Mouse (Mus musculus) embryo, embryonic 10.5 days (tissue): Measurements from ENCODE around the gene Hist1h3e.
A peak's percentile ranks its signal among the peaks of the same experiment; 100 is the strongest.
"Not testable (repeated sequence)": the region's sequence is repeated elsewhere in the genome, so short reads cannot be mapped to it uniquely, and the experiment has no call there.

Experiments used
- DNase-seq: peaks from one replicate; pipeline ENCODE4 v3.0.0-alpha.2; 2015; ENCODE audit warnings: low spot score

Hist1h3e gene

DNA sequence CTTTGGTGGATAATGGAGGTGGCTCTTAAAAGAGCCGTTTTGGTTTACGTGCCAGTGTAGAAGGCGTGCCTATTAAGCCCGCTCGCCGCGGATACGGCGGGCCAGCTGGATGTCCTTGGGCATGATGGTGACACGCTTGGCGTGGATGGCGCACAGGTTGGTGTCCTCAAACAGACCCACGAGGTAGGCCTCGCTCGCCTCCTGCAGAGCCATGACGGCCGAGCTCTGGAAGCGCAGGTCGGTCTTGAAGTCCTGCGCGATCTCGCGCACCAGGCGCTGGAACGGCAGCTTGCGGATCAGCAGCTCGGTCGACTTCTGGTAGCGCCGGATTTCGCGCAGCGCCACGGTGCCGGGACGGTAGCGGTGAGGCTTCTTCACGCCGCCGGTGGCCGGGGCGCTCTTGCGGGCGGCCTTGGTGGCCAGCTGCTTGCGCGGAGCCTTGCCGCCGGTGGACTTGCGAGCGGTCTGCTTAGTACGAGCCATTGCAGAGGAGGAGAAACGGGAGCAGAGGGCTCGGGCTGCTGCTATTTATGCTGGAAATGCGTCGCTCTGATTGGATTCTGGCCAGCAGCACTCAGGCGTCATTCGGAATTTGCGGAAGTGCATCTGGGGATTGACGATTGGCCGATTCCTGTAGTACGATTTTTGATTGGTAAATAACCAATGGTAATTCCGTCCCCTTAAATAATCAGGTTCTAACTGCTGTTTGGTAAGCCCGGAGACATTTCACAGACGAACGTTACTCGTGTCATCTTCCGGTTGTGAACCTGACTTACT, at the start of gene Hist1h3e:
TSS of gene Hist1h3e (minus strand) at position 487 of the 777 bp plus-strand sequence.
- peak; percentile 97 for DNase-seq

DNA sequence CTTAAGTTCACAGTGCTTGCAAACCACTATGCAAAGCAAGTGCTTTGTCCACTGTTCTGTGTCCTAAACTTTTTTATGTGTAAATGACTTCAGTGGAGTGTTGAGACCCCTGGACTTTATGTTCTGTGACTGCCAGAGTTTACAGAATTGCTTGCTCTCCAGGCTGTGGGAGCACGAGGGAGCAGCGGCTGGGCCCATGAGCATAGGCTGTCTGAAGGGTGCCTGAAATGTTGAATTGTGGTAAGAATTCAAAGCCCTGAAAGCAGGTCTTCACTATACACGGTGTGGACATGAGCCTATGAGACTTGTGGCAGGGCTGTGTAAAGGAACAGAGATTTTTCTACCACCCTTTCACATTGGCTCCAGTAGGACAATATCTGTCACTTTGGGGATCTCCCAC, 49.5 kb upstream of the Hist1h3e start:
- DNase-seq, result no peak

DNA sequence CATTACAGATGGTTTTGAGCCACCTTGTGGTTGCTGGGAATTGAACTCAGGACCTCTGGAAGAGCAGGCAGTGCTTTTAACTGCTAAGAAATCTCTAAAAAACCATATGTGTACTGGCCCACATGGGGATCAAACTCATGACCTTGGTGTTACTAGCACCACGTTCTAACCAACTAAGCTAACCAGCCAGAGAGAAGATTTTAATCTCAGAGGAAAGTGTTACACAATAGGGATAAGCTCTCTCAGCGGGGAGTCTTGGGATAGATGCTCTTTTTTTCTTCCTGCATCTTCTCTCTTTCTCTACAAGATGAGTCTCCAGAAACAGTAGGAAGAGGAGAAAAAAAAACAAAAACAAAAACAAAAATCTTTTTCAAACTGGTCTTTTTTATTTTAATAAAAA, 48.2 kb upstream of the Hist1h3e start:
- no peak for DNase-seq

DNA sequence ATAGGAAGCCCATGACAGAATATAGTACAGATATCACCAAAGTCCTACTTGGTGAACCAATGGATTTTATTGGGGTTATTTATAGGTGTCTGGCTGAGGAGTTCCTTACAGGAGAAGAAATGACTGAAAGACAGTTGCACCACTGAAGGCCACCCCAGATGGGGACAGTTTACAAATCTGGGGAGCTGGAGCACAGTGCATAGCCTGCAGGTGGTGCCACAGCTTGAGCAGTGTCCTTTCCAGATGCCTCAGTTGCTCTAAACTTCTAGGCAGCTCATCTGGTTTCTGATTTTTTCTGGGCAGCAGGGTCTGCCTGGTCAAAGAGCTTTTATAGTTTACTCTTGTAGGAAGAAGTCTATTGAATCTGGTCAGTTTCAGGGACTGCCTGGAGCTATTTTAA, 47.7 kb upstream of the Hist1h3e start:
- no peak for DNase-seq

DNA sequence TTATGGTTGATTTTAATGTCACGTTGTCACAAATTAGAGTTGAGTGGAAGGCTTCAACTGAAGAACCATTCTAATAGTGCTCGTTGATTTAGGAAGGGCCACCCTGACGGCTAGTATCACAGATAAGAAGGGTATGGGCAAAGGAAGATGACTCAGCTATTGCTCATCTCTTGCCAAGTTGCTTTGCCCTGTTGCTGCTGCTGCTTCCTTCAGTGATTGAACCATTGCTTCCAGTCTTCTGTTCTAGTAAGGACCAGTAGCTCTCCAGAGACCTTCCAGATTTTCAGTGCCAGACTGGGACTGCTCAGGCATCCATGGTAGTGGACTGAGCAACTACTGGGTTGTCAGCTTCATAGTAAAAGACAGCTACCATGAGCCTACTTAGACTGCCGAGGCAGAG, 47.0 kb upstream of the Hist1h3e start:
- DNase-seq, result no peak

DNA sequence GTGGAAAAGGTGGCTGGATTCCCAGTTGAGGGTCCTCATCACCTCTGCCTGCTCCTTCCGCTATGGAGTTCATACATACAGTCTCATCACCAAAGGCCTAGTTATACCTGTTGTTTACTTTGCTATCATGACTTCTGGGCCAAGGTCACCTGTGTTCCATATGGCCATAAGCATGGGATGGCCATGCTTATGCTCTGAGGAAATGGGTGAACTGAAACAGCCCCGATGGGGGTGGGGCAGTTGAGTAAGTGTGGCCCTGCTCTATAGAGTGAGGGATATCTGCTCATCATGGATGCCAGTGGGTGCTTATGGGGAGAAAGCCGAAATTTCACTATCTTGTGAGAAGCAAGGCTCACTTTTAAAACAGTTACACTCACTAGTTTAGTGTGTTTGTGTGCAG, 42.9 kb upstream of the Hist1h3e start:
- no peak for DNase-seq

DNA sequence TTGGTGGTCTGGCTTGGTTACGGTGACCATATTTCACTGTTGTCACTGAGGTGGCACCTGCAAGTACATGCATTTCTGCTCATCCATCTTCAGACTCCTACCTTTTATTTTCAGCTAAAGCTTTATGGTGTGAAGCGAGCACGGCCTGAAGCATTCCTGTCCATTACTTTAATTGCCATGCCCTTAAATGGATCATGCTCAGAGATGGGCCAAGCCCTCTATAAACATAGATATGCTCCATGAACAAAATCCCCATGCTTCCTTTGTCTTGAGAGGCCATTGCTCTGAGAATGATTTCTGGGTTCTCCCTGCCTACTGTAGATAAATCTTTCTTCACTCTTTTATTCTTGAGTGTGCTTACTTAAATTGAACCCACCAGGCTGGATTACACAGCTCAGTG, 42.3 kb upstream of the Hist1h3e start:
- DNase-seq, result no peak

DNA sequence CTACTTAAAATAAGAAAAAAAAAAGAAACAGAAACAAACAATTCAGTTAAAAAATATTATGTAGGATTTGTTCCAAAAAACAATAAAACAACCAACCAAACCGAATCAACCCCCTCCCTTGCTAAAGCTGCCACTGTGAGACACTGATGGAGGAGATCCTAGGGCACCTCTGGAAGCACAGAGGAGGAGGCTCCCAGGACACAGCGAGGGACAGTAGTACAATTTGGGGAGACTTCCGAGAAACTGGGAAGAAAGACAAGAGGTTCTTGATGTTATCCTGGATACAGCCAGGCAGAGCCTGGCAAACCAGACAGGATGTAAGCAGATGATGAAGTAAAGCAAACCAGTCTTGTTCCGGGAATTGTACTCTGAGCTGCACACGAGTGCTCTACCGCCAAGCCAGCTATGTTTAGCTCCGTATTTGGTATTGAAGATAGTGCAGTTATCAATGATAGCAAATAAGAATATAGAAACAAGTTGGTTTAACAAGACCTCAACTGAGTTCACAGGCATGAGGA, 41.1 kb upstream of the Hist1h3e start:
- DNase-seq, result no peak

DNA sequence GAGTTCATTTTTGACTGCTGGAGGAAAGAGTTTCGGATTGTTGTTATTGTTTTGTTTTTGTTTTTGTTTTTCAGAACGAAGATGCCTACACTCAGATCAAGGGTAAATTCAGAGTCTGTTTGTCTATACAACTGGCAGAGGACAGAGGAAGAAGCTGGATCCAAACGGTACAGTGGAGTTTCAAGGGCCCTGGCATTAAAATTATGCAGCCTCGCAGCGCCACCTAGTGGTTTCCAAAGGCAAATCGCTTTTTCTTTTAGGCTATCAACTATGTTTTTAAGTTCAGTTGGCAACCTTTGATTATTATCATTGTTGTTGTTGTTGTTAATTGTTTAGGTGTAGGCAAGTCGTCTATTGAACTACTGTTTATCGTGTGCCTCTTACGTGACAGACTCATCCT, 35.8 kb upstream of the Hist1h3e start:
- peak; percentile 88 for DNase-seq

DNA sequence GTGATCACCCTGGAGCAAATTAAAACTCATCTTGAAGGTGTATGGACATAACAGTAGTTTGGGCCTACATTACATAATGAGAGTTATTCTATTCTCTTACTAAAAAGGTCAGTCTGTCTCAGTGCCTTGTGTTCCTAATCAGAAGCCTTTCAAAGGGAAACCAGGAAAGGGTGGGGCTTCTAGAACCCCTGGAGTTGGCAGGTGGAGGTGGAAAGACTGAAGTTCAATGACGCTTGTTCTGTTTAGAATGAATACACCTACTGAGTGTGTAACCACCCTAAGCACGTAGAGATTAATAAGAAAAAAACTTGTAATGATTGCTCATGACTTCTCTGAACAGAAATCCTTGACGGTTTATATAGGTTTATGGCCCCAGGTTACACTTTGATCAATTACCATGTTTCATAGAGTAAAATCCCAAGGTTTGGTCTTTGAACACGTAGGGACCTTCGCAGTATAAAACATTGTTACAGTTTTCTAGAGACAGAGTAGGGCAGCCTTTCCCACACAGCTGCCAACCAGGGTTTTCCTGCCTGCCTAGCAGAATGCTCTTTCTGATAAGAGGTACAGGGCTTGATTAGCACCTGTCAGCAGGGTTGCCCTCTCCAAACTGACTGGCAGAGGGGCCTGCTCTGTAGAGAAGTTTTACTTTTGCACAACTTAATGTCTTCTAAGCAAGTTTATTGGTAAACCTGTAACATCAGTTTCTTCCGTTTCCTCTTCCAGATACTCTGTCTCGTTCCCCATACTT, 33.6 kb upstream of the Hist1h3e start:
- DNase-seq, result no peak

DNA sequence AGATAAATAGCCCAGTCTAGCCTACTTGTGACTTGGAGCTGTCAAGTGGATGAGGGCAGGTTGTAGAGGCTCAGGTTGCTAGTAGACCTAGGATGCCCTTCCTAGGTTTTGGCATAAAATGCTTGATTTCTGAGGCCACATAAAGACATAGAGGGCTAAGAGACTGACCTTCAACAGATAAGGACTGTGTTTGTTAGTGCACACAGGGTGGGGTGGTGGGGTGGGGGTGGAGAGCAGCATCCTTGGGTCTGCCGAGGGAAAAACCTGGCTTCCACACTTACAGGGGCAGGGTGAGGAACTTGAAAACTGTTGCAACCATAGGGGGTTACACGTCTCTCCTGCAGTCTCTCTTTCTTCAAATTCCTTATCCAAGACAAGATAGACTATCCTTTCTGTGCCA, 33.0 kb upstream of the Hist1h3e start:
- DNase-seq, result no peak

DNA sequence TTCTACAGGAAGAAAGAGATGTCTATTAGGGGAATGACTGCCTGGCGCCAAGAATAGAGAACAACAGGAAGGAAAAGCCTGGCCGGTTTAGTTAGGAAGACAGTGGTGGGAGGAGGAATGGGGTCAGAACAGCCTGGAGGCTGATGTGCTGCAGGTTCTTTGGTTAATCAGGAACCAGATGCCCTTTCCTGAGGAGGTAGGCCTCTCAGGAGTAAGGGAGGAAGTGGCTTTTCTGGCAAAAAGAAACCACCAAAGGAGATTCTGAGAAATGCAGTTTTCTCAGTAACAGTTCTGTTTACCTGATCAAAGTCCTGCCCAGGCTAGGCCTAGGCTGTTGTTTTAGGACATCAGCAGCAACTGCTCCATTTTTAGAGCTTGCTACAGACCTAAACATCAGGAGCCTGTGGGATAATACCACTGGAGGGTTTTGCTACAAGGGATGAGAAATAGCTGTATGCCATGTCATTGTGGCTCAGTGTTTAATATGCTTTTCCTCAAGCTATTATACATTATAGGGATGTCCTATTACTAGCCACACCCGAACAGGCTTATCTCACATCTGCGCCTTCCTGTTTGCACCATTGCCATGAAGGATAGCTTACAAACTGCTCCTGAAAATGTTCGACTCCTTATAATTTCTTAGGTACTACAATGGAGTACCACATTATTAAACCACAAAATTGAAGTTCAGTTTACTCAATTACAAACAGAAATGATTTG, 31.0 kb upstream of the Hist1h3e start:
- DNase-seq, result no peak

DNA sequence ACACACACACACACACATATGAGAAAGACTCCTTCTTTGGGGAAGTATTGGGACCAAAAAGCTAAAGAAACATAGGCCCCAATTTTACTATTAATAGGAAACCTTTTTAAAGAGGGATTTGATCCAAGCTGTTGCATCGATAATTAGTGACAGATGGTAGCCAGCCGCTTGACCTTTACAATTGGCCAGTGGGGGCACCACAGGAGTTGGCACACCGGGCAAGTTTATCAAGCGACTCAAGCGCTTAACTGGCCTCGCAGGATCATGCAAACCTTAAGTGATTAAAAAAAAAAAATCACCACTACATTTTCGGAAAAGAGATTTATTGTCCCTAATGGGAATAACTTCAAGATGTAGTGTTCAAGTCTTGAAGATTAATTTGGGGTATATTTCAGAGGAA, 30.4 kb upstream of the Hist1h3e start:
- no peak for DNase-seq

DNA sequence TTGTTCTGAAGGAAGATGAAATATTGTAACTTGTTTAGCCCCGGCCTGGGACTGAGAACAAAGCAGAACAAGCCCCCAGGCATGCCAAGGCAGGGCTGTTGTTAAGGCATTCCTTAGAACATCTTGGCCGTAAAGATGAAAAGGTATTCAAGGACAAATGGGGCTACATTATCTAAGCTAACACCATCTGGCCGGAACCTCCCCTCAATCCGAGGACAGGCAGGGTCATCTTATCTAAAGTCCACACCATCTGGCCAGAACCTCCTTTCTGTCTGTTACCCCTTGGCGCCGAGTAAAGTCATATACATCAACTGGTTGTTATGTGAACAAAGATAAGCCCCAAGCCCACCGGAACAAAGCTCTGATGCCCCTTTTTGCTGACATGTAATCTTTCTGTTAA, 29.7 kb upstream of the Hist1h3e start:
- not testable (repeated sequence) for DNase-seq

DNA sequence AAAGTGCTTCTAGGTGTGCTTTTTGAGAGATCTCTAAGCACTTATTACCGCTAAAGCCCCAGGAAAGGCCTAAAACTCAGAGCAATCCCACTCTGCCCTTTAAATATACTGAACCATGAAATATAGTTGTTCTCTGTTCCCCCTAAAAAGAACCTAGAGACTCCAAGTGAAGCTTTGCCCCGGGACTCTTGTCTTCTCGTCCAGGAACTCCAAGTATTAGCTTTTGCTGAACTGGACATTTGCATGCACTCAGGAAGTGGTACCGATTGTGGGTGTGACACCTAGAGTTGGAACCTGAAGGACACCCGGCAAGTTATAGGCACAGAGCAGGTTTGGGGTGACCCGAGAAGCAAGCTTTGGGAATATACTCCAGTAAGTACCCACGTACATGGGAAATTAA, 29.0 kb upstream of the Hist1h3e start:
- DNase-seq, result no peak

DNA sequence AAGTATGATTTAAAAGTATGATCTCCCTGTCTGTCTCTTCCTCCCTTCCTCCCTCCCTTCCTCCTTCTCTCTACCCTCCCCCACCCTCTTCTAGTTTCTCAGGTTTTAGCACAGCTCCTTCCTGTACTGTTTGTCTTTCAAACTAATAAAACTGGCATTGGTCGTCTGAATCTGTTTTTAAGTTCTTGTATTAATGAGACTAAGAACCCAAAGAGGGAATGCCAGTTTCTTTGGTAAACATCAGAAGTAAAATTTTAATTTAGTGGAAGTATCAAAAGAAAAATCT, 24.7 kb upstream of the Hist1h3e start:
- DNase-seq, result peak; percentile 69

DNA sequence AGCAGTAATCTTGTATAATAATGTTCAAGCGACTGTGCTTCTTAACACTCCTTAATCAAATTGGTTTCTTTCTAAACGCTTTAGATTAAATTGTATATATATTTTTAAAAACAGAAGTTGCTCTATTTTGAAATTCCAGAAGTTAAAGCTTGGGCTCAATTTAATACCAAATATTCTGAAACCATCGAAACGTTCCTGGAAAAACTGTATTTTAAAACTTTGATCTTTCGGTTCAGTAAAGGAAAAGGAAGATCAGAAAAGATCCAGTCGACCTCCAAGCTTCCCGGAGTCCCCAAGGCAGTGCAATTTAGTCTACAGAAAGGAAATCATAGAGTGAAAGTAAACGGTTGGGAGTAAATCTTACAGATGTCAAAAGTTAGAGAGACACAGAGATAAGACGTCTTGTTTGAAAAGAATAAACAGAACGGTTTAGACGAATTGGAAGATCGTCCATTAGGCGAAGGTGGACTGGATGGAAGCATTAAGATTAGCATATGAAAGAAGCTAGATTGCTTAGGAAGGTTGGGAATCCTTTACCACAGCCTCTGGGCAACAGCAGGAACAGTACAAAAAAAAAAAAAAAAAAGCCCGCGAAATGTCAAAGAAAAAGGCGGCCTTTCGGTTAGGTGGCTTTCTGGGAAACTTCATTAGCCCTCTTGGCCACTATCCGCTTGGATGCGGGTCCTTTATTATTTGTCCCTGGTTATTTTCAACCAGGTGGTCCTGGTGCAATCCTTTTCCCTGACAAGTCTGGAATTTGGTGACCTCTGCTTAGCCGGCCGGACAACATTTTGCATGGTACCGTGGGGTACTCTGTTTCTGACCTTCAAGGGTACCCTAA, 24.1 kb upstream of the Hist1h3e start:
- DNase-seq, result peak; percentile 63

DNA sequence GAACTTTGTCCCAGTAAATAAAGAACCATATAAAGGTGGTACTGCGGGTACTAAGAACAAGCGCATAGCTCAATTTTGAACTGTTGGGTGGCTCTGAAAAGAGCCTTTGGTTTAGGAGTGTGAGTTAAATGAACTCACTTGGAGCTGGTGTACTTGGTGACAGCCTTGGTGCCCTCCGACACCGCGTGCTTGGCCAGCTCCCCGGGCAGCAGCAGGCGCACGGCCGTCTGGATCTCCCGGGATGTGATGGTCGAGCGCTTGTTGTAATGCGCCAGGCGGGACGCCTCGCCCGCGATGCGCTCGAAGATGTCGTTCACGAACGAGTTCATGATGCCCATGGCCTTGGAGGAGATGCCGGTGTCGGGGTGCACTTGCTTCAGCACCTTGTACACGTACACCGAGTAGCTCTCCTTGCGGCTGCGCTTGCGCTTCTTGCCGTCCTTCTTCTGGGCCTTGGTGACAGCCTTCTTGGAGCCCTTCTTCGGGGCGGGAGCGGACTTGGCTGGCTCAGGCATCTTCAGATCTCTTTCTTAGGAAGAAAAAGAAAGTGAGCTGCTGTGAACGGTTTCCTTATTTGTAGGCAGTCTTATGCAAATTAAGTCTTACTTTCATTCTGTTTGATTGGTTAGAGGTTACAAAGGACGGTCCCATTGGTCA, 23.4 kb upstream of the Hist1h3e start:
- peak; percentile 97 for DNase-seq

DNA sequence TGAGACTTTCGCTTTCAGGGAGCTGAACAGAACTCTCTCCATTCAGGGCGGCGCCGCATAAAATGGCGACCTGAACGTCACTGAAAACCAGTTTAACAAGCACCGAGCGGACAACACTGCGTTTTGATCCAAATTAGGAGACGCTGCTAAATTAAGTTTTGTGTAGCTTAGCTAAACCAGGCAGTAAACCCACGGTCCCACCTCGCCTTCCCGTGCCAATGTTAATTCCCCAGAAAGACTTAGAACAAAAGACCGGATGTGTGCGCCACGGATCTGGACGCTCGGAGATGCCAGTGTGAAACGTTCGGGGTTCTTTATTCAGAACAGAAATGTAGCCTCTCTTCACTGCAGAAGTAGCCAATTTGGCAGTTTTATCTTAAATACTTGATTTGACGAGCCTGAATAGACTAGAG, 22.9 kb upstream of the Hist1h3e start:
- DNase-seq, result peak; percentile 85

DNA sequence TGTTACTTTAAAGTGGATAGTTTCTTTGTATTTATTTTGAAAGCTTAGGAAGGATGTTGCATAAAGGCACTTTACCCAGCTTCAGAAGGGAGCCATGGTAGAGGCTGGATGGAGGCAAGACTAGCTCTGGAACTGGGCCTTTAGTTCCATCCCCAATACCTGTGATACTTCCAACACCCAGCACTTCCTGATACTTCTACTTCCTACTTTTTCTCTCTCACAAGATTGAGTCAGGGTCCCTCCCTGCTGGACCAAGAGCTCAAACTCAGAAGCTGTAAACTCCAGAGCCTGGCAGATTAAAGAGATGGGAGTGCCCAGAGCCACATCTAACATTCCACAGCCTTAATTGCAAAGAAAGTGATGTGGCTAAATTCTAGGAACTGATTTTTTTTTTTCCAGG, 22.2 kb upstream of the Hist1h3e start:
- DNase-seq, result peak; percentile 56

DNA sequence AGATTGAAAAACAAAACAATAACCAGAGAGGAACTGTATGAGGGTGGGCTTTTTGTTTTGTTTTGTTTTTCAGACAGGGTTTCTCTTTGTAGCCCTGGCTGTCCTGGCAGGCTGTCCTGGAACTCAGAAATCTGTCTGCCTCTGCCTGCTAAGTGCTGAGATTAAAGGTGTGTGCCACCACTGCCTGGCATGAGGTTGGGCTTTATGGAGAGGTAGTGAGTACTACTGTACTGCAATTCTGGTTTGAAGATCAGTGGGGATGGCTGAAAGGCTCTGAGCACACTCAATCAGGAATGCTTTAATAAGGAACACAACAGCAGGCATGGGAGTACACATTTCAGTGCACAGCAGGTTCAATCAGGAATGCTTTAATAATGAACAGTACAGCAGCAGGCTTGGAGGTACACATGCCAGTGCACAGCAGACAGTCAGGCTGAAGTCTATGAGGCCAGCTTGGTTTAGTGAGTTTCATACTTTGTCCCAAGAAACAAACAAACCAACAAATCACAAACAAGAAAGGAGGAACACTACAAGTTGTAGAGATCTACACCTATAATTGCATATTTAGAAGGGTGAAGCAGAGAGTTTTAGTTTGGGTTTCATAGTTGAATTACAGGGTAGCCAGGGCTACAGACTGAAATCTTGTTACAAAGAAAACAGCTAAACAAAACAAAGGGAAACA, 21.4 kb upstream of the Hist1h3e start:
- peak; percentile 44 for DNase-seq
